Mouse (Mus musculus) 3134 (cell line): ENCODE measurements around the gene Smim26.
"Not testable (repeated sequence)": the region's sequence is repeated elsewhere in the genome, so short reads cannot be mapped to it uniquely, and the experiment has no call there.

Source experiments
- DNase-seq: peaks from one replicate; pipeline ENCODE4 v3.0.0-alpha.2; 2011; ENCODE audit warnings: low spot score; ENCODE audit not compliant: insufficient read length; ENCODE audit errors: extremely low read depth

Gene Smim26

GRCm38 (mm10) chr2:144593951-144594651, at the start of gene Smim26:
Gene Smim26, plus strand, starts transcription at chr2:144594054.
- DNase-seq, result peak; percentile 75

GRCm38 (mm10) chr2:144544630-144545029, 49.2 kb upstream of the Smim26 start:
- no peak for DNase-seq

- DNase-seq, result no peak
Observed at GRCm38 (mm10) chr2:144545061-144545460, 48.8 kb upstream of the Smim26 start.

- no peak for DNase-seq
Observed at GRCm38 (mm10) chr2:144545481-144545880, 48.4 kb upstream of the Smim26 start.

GRCm38 (mm10) chr2:144547559-144547958, 46.3 kb upstream of the Smim26 start:
- DNase-seq, result no peak

- DNase-seq, result peak; percentile 83
Observed at GRCm38 (mm10) chr2:144550529-144550928, 43.3 kb upstream of the Smim26 start, which contains the start of gene Rbbp9. Gene Rbbp9, minus strand, starts transcription at chr2:144550869.

GRCm38 (mm10) chr2:144553905-144554304, 39.9 kb upstream of the Smim26 start:
- no peak for DNase-seq

GRCm38 (mm10) chr2:144555286-144555819, 38.5 kb upstream of the Smim26 start:
- no peak for DNase-seq

GRCm38 (mm10) chr2:144555820-144556552, 37.9 kb upstream of the Smim26 start, which contains the start of gene Sec23b:
Gene Sec23b, plus strand, starts transcription at chr2:144556229.
- peak; percentile 90 for DNase-seq

GRCm38 (mm10) chr2:144588723-144589122, 5.1 kb upstream of the Smim26 start:
- no peak for DNase-seq

GRCm38 (mm10) chr2:144593036-144593435, 818 bp upstream of the Smim26 start:
- DNase-seq, result not testable (repeated sequence)

- no peak for DNase-seq
Observed at GRCm38 (mm10) chr2:144598006-144598405, 4.2 kb downstream of the Smim26 start.

GRCm38 (mm10) chr2:144599831-144600687, 6.2 kb downstream of the Smim26 start, which contains the start of gene Dtd1:
Gene Dtd1, plus strand, starts transcription at chr2:144599897.
- DNase-seq, result peak; percentile 90

- no peak for DNase-seq
Observed at GRCm38 (mm10) chr2:144601576-144601975, 7.7 kb downstream of the Smim26 start.

- no peak for DNase-seq
Observed at GRCm38 (mm10) chr2:144613956-144614355, 20.1 kb downstream of the Smim26 start.

GRCm38 (mm10) chr2:144617074-144617874, 23.4 kb downstream of the Smim26 start:
- no peak for DNase-seq

GRCm38 (mm10) chr2:144621491-144621890, 27.6 kb downstream of the Smim26 start:
- no peak for DNase-seq

- DNase-seq, result no peak
Observed at GRCm38 (mm10) chr2:144633551-144633950, 39.7 kb downstream of the Smim26 start.

GRCm38 (mm10) chr2:144634231-144634630, 40.4 kb downstream of the Smim26 start:
- no peak for DNase-seq

- DNase-seq, result no peak
Observed at GRCm38 (mm10) chr2:144634729-144635128, 40.9 kb downstream of the Smim26 start.
